Mouse (Mus musculus) adrenal gland, postnatal 25 days (tissue): Measurements from ENCODE around the gene Gm8122. TPM values are rescaled to one million over a fixed set of nuclear protein-coding genes. Genes with fewer than 3 reads are reported as not detected.
"Not testable (repeated sequence)": the region's sequence is repeated elsewhere in the genome, so short reads cannot be mapped to it uniquely, and the experiment has no call there.

ENCODE experiments used
- DNase-seq: peaks from one replicate; pipeline ENCODE4 v3.0.0; 2021; ENCODE audit warnings: mixed read lengths
- long read RNA-seq: library from polyadenylated mRNA; stranded (forward); transcript quantifications from one replicate; pipeline ENCODE4 v2.0.0, GENCODE M21; 2021
- total RNA-seq: library from RNA; stranded (reverse); gene quantifications from 2 replicates; pipeline ENCODE4 v1.2.3, GENCODE M21; 2021

Gene Gm8122
- not detected in 2 replicates for total RNA-seq
- long read RNA-seq: 0 reads

DNA sequence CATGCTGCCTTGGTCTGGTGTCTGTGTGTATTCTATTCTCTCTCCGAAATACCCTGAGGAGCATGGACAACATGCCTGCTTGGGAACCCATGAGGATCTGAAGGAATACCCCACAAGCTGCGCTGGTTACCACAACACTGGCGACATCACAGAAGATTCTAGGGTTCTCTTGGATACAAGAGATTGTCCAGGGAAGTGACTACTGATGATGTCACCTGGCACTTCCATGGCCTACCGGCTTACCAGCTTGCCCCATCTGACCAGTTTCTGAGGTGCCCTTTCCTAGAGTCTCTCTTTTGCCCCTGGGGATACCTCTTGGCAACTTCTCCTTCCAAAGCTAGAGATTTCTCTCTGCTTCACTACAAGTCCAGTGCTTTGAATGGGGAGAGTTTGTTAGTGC, at the start of gene Gm8122:
Gene Gm8122 (minus strand): TSS at position 101 of the 400 bp plus-strand sequence.
- DNase-seq: not testable (repeated sequence)

DNA sequence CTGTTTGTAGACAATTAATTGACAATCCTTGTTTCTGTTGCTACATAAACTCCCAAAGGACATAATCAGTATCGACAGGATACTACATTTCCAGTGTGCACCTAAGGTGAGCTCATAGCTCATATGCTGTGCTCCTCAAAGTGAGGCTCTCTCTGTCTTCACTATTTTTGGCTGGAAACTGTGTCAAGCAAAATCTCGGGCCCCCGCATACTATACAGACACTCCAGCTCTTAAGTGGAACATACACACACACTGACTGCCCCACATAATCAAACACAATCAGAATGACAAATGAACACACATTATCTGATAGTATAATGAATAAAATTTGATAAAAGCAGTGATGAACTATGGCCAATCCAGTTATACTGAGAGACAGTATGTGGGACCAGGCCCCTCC, 43.6 kb upstream of the Gm8122 start:
- not testable (repeated sequence) for DNase-seq

DNA sequence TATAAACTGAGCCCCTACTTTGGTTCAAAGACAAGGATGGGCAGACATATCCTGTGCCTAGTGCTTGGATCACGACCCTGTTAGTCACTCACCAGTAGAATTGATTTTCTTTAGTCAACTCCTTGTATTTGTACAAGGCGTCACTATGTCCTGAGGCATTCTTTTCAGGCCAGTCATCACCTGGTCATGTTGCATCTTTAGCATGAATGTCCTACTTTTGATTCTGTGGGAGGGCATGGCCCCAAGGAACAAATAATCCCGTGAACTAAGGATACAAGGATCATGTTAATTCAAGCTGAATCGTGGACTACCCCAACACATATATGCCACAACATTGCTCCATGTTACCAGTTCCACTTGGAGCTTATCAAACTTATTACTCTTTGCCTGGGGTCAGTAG, 43.0 kb upstream of the Gm8122 start:
- DNase-seq: not testable (repeated sequence)

DNA sequence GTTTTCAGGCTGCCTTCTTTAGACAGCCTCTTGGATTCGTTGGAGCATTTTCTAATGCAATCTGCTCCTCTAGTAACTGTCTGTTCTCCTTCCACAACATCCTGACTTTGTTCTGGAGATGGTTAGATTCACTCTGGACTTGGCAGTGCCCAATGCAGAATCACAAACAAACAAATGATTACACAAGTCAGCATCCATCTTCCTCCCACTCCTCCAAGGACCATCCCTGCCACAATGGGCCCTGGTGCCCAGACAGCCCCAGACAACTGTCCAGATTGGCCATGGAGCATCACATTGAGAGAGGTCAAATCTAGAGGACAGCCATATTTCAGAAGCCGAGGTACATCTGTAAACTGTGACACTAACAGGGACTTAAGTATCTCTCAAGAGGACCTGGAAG, 42.4 kb upstream of the Gm8122 start:
- DNase-seq: not testable (repeated sequence)

DNA sequence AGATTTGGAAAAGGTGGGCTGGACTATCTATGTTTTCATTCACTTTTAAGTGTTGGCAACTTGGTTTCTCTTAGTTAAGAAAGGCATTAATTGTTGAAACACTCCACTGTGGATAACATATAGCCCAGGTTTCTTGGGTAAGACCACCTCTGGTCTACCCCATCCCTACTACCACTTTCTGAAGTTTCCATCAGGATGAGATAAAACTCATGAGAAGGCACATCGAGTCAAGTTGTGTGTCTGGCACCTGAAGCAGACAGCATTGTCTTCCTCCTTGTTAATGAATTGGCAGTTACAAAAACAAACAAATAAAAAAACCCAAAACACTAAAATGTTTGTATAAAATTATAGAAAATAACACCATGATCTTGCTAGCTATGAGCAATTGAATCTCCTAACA, 40.6 kb upstream of the Gm8122 start:
- not testable (repeated sequence) for DNase-seq

DNA sequence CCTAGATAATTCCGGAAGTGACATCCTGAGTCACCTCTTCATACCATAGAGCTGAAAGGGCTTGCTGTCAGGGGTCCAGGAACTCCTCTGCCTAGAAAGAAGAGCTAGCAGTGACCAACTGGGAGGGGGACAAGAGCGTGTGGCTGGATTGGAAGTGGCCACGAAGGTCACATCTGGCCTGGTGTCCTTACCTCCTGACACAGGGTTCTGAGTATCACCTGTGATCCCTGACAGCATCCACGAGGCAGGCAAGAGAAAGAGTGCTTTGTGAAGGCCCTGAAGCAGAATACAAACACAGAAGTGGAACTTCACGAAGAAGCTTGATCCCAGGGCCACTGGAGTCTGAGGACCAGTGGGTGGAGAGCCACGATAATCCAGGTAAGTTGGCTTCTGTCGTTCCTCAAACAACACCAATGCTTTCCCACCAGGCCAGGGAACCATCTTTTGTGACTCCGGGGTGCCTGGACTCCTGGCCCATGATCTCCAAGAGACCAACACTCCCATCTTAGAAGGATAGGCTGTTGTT, 39.9 kb upstream of the Gm8122 start, which contains the start of gene Gm9732:
Gene Gm9732 (plus strand): TSS at position 51 of the 526 bp plus-strand sequence.
- not testable (repeated sequence) for DNase-seq

DNA sequence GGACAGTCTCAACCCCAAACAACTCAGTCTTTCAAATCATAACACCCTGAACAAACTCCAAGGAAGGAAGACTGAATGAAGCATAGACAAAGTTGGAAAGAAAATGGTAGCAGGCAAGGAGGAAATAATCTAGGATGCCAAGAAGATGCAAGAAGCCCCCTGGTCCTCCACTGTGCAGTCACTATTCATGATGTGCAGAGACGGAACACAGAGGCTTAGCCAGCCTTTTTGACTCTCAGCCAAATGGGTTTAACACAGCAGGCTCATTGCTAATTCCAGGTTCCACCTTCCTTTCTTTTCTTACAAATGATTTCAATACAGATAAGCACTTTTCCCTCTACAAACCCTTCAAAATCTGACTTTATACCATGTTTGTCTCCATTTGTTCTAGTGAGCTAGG, 38.1 kb upstream of the Gm8122 start:
- not testable (repeated sequence) for DNase-seq

DNA sequence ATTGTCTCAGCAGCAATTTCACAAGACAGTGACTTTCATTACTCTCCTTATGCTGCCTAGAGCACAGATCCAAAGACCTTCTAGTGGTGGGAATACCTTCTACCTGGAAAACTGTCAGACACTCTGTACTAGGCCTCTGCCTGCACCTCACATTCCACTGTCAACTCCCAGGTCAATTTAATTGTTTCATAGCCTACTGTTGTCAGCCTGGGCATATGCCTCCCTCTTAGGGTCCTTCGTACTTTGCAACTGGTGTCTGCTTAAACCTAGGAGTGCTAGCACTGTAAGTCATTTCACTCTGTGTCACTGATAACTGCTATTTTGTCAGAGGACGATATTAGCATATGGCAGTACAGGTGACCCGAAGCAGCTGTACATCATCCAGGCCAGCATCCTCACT, 34.1 kb upstream of the Gm8122 start:
- DNase-seq: not testable (repeated sequence)

DNA sequence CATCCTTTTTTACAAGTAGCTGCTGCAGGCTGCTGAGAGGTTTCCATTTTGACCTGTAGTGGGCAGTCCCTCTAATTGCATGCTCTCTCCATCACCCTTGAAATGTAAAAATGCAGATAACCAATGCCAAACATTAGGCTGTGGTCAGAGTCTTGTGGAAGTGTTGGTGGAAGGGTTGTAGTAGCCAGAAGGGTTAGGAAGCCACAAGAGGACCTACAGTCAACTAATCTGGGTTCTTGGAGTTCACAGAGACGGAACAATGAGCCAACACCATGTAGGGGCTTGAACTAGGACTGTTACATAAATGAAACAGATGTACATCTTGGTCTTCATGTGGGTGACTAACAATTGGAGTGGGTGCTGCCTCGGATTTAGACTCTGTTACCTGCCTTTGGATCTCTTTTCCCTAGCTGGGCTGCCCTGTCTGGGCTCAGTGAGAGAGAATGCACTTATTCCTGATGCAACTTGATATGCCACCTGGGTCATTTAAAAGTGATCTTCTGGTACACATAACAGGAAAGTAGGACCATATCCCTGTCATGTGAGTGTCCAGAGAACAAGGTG, 33.5 kb upstream of the Gm8122 start:
- DNase-seq: not testable (repeated sequence)

DNA sequence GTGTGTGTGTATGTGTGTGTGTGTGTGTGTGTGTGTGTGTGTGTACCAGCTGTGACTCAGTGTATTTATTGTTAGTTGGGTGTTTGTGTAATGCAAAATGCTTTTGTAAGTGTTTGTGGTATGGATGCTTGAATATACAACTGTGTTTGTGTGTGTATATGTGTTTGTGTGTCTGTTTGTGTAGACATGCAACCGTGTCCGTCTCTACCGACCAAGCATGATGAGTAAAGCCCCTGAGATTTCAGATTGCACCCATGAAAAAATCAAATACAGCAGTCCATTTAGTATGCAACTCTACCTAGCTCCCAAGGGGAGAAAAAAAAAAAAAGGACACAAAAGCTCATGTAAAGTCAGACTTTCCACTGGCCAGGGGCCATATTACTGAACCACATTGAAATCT, 28.3 kb upstream of the Gm8122 start:
- not testable (repeated sequence) for DNase-seq

DNA sequence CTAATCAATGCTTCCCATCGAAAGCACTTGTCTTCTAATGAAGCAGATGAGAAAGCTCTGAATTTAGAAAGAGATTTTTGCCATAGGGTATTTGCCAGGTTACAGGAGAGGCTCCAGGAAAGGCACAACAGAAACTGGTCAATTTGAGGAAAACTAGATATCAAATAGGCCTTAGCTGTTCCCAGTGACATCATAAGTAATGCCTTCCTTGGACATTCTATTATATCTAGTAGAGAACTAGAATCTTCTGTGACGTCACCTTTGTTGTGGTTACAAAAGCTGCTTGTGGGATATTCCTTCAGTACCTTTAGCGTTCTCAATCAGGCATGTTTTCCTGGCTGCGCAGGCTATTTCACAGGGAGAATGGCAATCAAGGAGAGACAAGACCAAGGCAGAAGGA, 23.2 kb upstream of the Gm8122 start, which contains the start of gene Gm8126:
Gene Gm8126 (plus strand): TSS at position 301 of the 400 bp plus-strand sequence.
- not testable (repeated sequence) for DNase-seq

DNA sequence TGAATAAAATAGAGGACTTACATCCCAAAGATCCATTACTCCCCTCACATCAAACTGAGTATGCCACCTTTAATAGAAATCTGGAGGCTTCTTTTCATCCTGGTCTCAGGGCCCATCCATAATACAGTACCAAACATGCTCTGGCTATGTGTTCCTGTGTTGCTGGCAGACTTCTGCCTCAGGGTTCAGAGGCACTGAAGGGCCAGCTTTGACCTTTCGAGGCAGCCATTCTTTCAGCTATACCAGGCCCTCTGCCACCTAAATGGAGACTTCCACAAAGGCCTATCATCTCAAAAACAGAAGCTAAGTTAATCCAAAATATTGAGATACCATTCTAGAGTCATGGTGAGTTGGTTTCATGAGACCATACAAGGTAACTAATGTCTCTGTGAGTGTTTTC, 21.4 kb upstream of the Gm8122 start:
- DNase-seq: not testable (repeated sequence)

DNA sequence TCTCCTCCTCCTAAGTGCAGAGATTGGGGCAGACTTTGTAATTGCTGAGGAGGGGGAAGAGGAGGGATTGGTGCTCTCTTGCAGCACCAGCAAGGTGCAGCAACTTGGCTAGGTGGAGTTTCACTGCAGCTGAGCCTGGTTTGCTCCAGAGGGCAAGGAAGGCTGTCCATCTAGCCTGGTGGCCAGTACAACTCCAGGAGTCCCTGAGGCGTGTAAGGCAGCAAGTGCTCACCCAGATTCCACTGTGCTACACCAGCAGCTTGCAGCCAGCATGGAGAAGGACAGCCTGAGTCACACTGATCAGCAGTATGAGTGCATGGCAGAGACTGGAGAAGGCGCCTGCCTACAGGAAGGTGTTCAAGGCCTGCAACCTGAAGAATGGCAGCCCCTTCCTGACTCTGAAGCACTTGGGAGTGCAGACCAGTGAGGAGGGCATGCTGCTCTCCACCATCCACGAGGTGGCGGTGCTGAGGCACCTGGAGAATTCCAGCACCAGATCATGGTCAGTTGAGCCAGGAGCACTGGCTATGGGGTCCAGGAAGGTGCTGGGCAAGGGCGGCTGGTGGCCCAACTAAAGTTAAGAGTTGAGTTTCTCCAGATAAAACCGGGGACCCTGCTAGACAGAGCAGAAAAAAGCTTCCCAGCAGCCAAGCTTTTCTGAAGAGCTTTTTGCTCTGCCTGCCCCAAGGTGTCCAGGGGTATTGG, 15.6 kb upstream of the Gm8122 start:
- not testable (repeated sequence) for DNase-seq

DNA sequence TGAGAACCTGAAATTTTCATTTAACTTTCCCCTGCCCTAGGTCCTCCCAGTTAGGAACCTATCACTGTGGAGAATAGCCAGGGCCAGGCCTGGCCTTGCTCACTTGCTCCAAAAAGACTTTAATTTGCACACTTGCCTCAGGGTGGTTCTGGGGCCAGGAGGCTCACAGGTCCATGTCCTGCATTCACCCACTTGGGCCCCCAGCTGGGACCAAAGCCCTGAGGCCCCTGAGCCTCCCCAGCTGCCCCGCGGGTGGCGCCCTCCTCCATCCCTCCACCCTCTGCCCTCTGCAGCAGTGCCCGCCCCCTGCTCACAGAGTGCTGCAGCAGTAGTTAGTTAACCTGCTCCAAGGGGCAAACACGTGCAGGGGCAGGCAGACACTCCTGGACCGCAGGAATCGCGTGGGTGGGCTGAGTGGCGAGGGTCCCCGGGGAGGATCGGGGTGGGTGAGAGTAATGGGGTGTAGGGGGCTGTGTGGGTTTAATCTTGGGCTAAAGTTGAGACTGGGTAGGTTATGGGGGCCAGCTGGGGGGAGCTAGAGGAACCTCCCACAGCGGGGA, 14.6 kb upstream of the Gm8122 start:
- peak; percentile 11 for DNase-seq

DNA sequence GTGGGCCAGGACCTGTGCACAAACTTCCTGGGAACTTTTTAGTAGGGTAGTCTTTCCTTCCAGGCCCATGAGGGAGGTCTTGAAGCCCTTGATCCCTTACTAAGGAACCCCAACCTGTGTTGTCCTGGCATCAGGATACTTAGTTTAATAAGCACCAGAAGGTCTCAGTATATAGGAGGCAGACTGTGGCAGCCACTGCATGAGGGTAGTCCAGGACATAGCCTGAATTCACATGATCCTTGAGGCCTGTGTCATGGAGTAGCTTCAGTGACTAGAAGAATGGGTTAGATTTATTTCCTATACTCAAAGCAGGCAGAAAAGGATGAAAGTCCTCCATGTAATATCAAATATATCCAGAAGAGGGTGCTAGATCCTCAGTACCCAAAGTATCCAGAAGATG, 2.7 kb upstream of the Gm8122 start:
- DNase-seq: not testable (repeated sequence)

Other genes with a start within 250 kb of the Gm8122 start
- gene Gm8082, start 241.7 kb downstream of the Gm8122 start, total RNA-seq: not detected in 2 replicates
- not detected in 2 replicates for gene Gm10376, start 219.7 kb downstream of the Gm8122 start, total RNA-seq
- not detected in 2 replicates for gene Gm8094, start 158.7 kb downstream of the Gm8122 start, total RNA-seq
- not detected in 2 replicates for gene Gm8104, start 134.7 kb downstream of the Gm8122 start, total RNA-seq
- not detected in 2 replicates for gene Gm7233, start 55.4 kb downstream of the Gm8122 start, total RNA-seq
- not detected in 2 replicates for gene Gm8126, start 23.3 kb upstream of the Gm8122 start, total RNA-seq
- gene Gm9732, start 39.7 kb upstream of the Gm8122 start, total RNA-seq: not detected in 2 replicates
- gene Gm8127, start 58.5 kb upstream of the Gm8122 start, total RNA-seq: not detected in 2 replicates
- gene 1700001F09Rik, start 112.5 kb upstream of the Gm8122 start, total RNA-seq: not detected in 2 replicates
- not detected in 2 replicates for gene Gm8138, start 181.0 kb upstream of the Gm8122 start, total RNA-seq